Mouse (Mus musculus) layer of hippocampus, postnatal 36 days (tissue): ENCODE measurements around the gene Clpp. TPM values are rescaled to one million over a fixed set of nuclear protein-coding genes. Genes with fewer than 3 reads are reported as not detected.

Experiments used
- DNase-seq, 2 experiments: peaks; one replicate each; pipeline ENCODE4 v3.0.0; 2022
- total RNA-seq, 2 experiments: library from RNA; stranded (reverse); gene quantifications; 2 replicates each; pipeline ENCODE4 v1.2.3; 2021

The Clpp gene
- total RNA-seq, 2 experiments from 2014 or later = 67.4 to 70.4 TPM

DNA sequence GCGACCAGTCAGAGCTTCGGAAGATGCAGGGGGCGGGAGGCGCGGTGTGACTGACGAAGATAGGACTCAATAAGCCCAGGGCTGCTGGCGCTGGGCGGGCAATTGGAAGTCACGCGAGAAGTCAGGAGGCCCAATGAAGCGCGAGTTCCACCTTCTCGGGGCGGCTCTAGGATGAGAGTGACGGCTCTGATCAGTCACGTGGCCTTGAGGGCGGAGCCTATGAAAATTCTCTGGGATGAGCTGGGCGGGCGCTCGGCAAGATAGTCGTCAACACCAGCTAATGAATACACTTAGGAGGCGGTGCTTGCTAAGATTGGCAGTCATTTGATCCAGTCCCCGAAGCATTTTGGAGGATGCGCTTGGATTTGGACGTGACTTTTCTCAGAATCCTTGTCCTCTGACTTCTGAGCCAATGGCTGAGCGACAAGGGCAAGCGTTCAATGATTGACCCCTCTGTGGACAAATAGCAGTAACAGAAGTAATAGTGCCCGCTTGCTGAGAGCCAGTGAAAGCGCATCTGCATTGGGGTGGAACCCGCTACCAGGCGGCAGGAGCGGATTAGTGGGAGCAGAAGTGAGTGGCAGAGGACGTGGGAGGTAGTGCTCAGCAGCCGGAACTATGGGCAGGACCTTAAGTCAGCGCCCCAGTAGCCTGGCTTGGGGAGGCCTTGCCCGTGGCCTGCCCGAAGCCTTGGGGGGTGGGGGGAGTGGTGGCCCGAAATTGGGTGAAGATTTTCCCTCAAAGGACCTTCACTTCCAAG, 41.7 kb downstream of the Clpp start:
- DNase-seq = peak; percentile 99 to 100

GRCm38 (mm10) chr17:57032854-57033253, 42.7 kb downstream of the Clpp start:
- no peak for DNase-seq

DNA sequence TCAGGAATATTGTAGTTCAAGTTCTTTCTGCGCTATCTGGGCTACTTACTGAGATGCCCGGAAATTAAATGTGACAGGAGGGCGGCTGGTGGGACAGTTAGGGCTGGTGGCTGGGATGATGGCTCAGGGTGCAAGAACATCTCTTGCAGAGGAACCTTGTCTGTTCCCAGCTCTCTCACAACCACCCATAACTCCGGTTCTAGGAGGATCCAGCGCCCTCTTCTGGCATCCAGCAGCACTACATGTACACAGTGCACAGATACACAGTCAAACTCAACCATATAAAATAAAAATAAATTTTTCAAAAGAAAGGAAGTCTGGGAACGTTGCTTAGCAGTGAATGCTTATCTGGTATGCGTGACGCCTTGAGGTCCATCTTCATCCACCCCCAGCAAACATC, 48.9 kb downstream of the Clpp start:
- no peak for DNase-seq

- no peak for DNase-seq
Observed at GRCm38 (mm10) chr17:57041554-57041953, 51.4 kb downstream of the Clpp start, which contains the start of gene Slc25a41. Gene Slc25a41 (minus strand): TSS chr17:57041654.

Other genes with a start within 250 kb of the Clpp start
- 1 to 10 TPM; 2.8 to 3.9 TPM for gene Nrtn, start 232.8 kb upstream of the Clpp start, total RNA-seq
- 10 to 100 TPM; 68.6 to 71.1 TPM for gene Dus3l, start 225.5 kb upstream of the Clpp start, total RNA-seq
- gene Prr22, start 220.1 kb upstream of the Clpp start, total RNA-seq = 1 to 10 TPM; 1.4 to 1.5 TPM
- 1 to 10 TPM; 5.0 TPM for gene Rfx2, start 159.3 kb upstream of the Clpp start, total RNA-seq
- gene Acsbg2, start 115.9 kb upstream of the Clpp start, total RNA-seq = not detected
- gene 1700061G19Rik, start 114.8 kb upstream of the Clpp start, total RNA-seq = under 1 TPM; 0.17 to 0.23 TPM
- 10 to 100 TPM; 82.4 to 90.3 TPM for gene Mllt1, start 54.9 kb upstream of the Clpp start, total RNA-seq
- not detected for gene Acer1, start 8.2 kb upstream of the Clpp start, total RNA-seq
- 10 to 100 TPM; 20.1 to 26.4 TPM for gene Alkbh7, start 7.0 kb downstream of the Clpp start, total RNA-seq
- gene Pspn, start 9.7 kb downstream of the Clpp start, total RNA-seq = not detected
- gene Gtf2f1, start 21.0 kb downstream of the Clpp start, total RNA-seq = 10 to 100 TPM; 54.5 to 59.1 TPM
- under 1 TPM in 1 of 2 experiments, not detected in 1; 0.30 TPM for gene Gm17949, start 21.2 kb downstream of the Clpp start, total RNA-seq
- 100 to 1,000 TPM; 111 to 121 TPM for gene Khsrp, start 41.2 kb downstream of the Clpp start, total RNA-seq
- gene Slc25a41, start 51.3 kb downstream of the Clpp start, total RNA-seq = not detected
- gene Crb3, start 68.8 kb downstream of the Clpp start, total RNA-seq = under 1 TPM; 0.47 to 0.63 TPM
- gene Slc25a23, start 69.6 kb downstream of the Clpp start, total RNA-seq = 100 to 1,000 TPM; 363 to 374 TPM
- gene Dennd1c, start 88.2 kb downstream of the Clpp start, total RNA-seq = 1 to 10 TPM in 1 of 2 experiments, under 1 TPM in 1; 0.92 to 1.0 TPM
- gene Tubb4a, start 97.5 kb downstream of the Clpp start, total RNA-seq = 100 to 1,000 TPM; 553 to 593 TPM
- 1 to 10 TPM in 1 of 2 experiments, under 1 TPM in 1; 0.88 to 1.1 TPM for gene Tnfsf9, start 115.0 kb downstream of the Clpp start, total RNA-seq
- gene Cd70, start 159.5 kb downstream of the Clpp start, total RNA-seq = under 1 TPM in 1 of 2 experiments, not detected in 1; 0.57 TPM
- gene Tnfsf14, start 203.9 kb downstream of the Clpp start, total RNA-seq = not detected
- gene C3, start 237.8 kb downstream of the Clpp start, total RNA-seq = 1 to 10 TPM; 1.1 to 2.4 TPM